Mouse (Mus musculus): Measurements from ENCODE around the gene Ndufa6. TPM values are rescaled to one million over a fixed set of nuclear protein-coding genes. Genes with fewer than 3 reads are reported as not detected.

The Ndufa6 gene
- polyA plus RNA-seq, 1 experiment: 278 TPM

DNA sequence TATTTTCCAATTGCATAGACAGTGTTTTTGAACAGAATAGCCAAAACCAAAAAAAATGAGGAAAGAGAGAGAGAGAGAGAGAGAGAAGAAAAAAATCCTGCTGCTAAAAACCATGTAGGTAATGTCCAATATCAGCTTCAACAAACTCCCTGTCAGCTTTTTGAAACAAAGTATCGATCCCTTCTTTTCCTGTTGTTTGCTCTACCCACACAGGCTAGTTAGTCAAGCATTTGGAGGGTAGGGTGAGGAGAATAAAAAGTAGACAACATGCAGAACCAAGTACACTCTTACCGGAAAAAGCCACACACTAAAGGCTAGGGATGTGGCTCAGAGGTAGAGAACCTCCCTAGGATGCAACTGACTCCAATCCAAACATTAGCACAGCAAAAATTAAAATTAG is 31.6 kb upstream of the Ndufa6 start:
- 96% methylated on average over 2 of the region's 2 CpGs for WGBS
- Histone ChIP-seq H3K27ac (ENCODE audit: control insufficient read depth, insufficient read depth, low read length) (no peak overlapping the region), H3K27me3 (ENCODE audit: control insufficient read depth, insufficient read depth, low read length) (no peaks in the 10 kb centered on the region), H3K4me1 (replicated peaks; ENCODE audit: control insufficient read depth, insufficient read depth, low read length) (no peaks in the 10 kb centered on the region), H3K4me3 (ENCODE audit: control insufficient read depth, insufficient read depth, low read length) (no peak overlapping the region), H3K36me3 (ENCODE audit: control insufficient read depth, insufficient read depth, low read length) (no peaks in the 10 kb centered on the region)
- no peak for DNase-seq
- TF ChIP-seq POLR2A (IDR thresholded peaks at IDR 0.05; ENCODE audit: control insufficient read depth, extremely low read depth, insufficient read depth, low read length, poor library complexity) (no peak), CTCF (IDR thresholded peaks at IDR 0.05; ENCODE audit: borderline replicate concordance, control insufficient read depth, extremely low read depth, insufficient read depth, low read length, poor library complexity) (no peak)

DNA sequence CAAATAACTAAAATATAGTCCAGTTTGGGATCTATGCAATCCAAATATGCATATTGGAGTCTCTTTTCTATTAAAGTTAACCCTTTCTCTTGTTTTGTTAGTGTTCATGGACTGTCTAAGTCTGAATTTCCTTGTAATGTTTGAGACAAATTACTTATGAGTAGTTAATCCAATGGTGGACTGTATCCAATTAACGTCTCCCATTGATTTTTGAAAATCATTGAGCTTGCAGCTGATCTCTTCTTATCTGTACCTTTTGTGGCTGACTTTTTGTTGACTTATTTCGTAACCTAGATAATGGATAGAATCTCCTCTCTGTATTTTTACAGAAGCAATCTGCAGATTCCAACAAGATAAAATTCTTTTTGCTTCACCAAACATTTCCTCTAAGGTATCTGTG is 28.3 kb upstream of the Ndufa6 start:
- no peak for DNase-seq
- H3K4me1 ChIP-seq (replicated peaks; ENCODE audit: control insufficient read depth, insufficient read depth, low read length): peaks cover 6% of the 10 kb centered on the region; the same call in 1 of the 2 replicates
- TF ChIP-seq POLR2A (IDR thresholded peaks at IDR 0.05; ENCODE audit: control insufficient read depth, extremely low read depth, insufficient read depth, low read length, poor library complexity) (no peak), CTCF (IDR thresholded peaks at IDR 0.05; ENCODE audit: borderline replicate concordance, control insufficient read depth, extremely low read depth, insufficient read depth, low read length, poor library complexity) (no peak)
- WGBS: 95% methylated on average over 2 of the region's 2 CpGs
- no peaks in the 10 kb centered on the region for H3K36me3 ChIP-seq (ENCODE audit: control insufficient read depth, insufficient read depth, low read length)
- H3K27me3 ChIP-seq (ENCODE audit: control insufficient read depth, insufficient read depth, low read length): no peaks in the 10 kb centered on the region
- no peak overlapping the region for H3K4me3 ChIP-seq (ENCODE audit: control insufficient read depth, insufficient read depth, low read length)
- no peak overlapping the region for H3K27ac ChIP-seq (ENCODE audit: control insufficient read depth, insufficient read depth, low read length)

DNA sequence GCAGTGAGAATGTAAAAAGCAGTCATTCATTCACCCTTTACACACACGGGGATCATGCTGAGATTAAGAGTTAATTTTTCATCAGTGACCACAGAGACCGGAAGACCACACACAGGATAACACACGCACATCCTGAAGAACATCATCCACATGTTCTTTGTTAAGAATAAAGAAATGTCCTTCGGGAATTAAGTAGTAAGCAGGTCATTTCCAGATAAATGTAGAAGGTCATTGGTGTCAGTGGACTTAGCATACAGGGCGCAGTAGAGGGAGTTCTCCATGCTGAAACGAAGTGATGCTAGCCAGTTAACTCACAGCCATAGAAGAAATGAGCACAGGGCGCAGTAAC is 26.6 kb upstream of the Ndufa6 start:
- Histone ChIP-seq H3K4me3 (ENCODE audit: control insufficient read depth, insufficient read depth, low read length) (0 out of 2 replicates have a peak overlapping the region, but pooled peaks have one; percentile 1), H3K36me3 (ENCODE audit: control insufficient read depth, insufficient read depth, low read length) (no peaks in the 10 kb centered on the region), H3K4me1 (replicated peaks; ENCODE audit: control insufficient read depth, insufficient read depth, low read length) (peaks cover 6% of the 10 kb centered on the region; the same call in 1 of the 2 replicates), H3K27me3 (ENCODE audit: control insufficient read depth, insufficient read depth, low read length) (no peaks in the 10 kb centered on the region), H3K27ac (ENCODE audit: control insufficient read depth, insufficient read depth, low read length) (no peak overlapping the region)
- TF ChIP-seq CTCF (IDR thresholded peaks at IDR 0.05; ENCODE audit: borderline replicate concordance, control insufficient read depth, extremely low read depth, insufficient read depth, low read length, poor library complexity) (no peak), POLR2A (IDR thresholded peaks at IDR 0.05; ENCODE audit: control insufficient read depth, extremely low read depth, insufficient read depth, low read length, poor library complexity) (no peak)
- DNase-seq: no peak
- 60% methylated on average over 7 of the region's 7 CpGs for WGBS

DNA sequence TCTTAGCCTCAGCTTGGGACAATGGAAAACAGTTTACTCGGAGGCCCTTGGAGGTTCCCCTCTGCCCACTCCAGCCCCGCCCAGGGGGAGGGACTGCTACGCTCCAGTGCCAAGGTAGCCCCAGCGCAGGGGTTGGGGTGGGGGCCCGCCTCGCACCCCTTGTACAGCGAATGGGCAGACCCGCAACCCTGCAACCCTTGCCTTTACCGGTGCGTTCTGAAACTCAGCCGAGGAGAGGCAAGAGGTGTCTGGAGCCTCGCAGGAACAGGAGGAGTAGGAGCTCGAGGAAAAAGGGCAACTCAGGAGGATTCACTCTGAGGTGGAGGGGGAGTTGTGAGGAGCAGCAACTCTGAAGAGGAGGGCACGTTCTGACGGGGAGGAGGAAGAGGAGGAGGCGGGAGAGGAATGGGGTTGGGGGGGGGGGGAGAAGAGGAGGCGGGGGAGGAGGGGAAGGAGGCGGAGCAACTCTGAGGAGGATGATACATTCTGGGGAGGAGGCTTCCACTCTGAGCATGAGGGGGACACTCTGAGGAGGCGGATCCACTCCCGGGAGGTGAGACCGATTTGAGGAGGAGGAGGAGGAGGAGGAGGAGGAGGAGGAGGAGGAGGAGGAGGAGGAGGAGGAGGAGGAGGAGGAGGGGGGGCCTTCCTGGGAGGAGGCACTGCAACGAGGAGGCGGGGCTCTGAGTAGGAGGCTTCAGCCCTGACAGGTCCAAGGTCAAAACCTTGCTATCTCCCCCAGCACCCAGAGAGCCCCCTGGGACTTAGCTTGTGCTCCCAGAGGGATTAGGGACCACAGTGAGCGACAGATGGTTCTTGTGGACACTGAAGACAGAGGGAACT is 26.0 kb upstream of the Ndufa6 start, which contains the start of gene Cyp2d22:
Cyp2d22 (minus strand) TSS at position 390 of the 843 bp plus-strand sequence.
- Histone ChIP-seq H3K27ac (ENCODE audit: control insufficient read depth, insufficient read depth, low read length) (peak within 1 kb of the TSS; percentile 3; the same call in 1 of the 2 replicates), H3K36me3 (ENCODE audit: control insufficient read depth, insufficient read depth, low read length) (no peaks in the 10 kb centered on the region), H3K27me3 (ENCODE audit: control insufficient read depth, insufficient read depth, low read length) (no peaks in the 10 kb centered on the region), H3K4me3 (ENCODE audit: control insufficient read depth, insufficient read depth, low read length) (peak within 1 kb of the TSS; percentile 51), H3K4me1 (replicated peaks; ENCODE audit: control insufficient read depth, insufficient read depth, low read length) (peaks cover 6% of the 10 kb centered on the region; the same call in 1 of the 2 replicates)
- WGBS: 10% methylated on average over 18 of the region's 24 CpGs
- TF ChIP-seq POLR2A (IDR thresholded peaks at IDR 0.05; ENCODE audit: control insufficient read depth, extremely low read depth, insufficient read depth, low read length, poor library complexity) (no peak), CTCF (IDR thresholded peaks at IDR 0.05; ENCODE audit: borderline replicate concordance, control insufficient read depth, extremely low read depth, insufficient read depth, low read length, poor library complexity) (no peak)
- peak; percentile 39 for DNase-seq

GRCm38 (mm10) chr15:82379511-82379870 is 25.4 kb upstream of the Ndufa6 start:
- Histone ChIP-seq H3K36me3 (ENCODE audit: control insufficient read depth, insufficient read depth, low read length) (no peaks in the 10 kb centered on the region), H3K27me3 (ENCODE audit: control insufficient read depth, insufficient read depth, low read length) (no peaks in the 10 kb centered on the region), H3K27ac (ENCODE audit: control insufficient read depth, insufficient read depth, low read length) (no peak overlapping the region), H3K4me3 (ENCODE audit: control insufficient read depth, insufficient read depth, low read length) (peak overlapping the region; percentile 51; the same call in 1 of the 2 replicates), H3K4me1 (replicated peaks; ENCODE audit: control insufficient read depth, insufficient read depth, low read length) (peaks cover 6% of the 10 kb centered on the region; the same call in 1 of the 2 replicates)
- no peak for DNase-seq
- TF ChIP-seq POLR2A (IDR thresholded peaks at IDR 0.05; ENCODE audit: control insufficient read depth, extremely low read depth, insufficient read depth, low read length, poor library complexity): no peak
- no peak for TF ChIP-seq CTCF (IDR thresholded peaks at IDR 0.05; ENCODE audit: borderline replicate concordance, control insufficient read depth, extremely low read depth, insufficient read depth, low read length, poor library complexity)
- WGBS: 64% methylated on average over 7 of the region's 7 CpGs

DNA sequence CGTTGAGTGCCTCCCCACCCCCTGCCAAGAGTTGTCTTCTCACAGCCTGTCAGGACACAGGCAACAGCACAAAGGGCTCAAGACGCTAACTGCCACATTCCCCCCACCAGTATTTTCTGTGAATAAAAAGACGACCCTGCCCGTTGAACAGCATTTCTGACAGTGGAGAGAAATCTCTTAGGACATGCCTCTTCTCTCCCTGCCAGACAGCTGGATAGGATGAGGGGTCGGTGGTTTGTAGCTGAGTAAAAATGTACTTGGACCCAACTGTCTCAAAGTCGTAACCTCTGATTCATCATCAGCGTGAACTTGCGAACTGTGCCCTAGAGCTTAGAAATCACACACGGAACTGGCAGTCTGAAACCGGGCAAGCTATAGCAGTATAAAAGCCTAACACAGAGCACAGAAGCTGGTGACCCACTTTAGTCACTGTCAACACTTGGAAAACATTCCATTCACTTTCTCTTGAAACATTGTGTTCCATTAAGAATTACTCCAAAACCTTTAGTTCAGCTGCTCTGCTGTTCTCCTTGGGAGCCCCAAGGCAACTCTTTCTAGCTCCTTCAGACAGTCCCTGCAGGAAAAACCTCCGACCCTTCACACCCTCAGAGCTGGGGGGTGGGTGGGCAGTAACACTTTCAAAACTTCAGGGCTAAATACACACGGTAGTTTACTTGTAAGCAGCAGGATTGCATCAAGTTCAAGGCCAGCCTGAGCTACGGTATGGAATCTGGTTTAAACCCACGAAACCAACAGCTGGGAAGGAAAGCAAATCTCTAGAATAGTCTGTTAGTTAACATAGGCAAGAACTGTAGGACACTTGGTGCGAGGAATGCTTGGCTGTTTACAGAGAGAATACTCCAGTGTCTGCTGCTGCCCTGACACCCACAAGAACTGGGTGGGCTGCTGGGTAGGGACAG is 24.4 kb upstream of the Ndufa6 start:
- H3K27me3 ChIP-seq (ENCODE audit: control insufficient read depth, insufficient read depth, low read length): no peaks in the 10 kb centered on the region
- no peak overlapping the region for H3K4me3 ChIP-seq (ENCODE audit: control insufficient read depth, insufficient read depth, low read length)
- 85% methylated on average over 15 of the region's 15 CpGs for WGBS
- H3K4me1 ChIP-seq (replicated peaks; ENCODE audit: control insufficient read depth, insufficient read depth, low read length): peaks cover 6% of the 10 kb centered on the region; the same call in 1 of the 2 replicates
- TF ChIP-seq CTCF (IDR thresholded peaks at IDR 0.05; ENCODE audit: borderline replicate concordance, control insufficient read depth, extremely low read depth, insufficient read depth, low read length, poor library complexity) (no peak), POLR2A (IDR thresholded peaks at IDR 0.05; ENCODE audit: control insufficient read depth, extremely low read depth, insufficient read depth, low read length, poor library complexity) (no peak)
- H3K36me3 ChIP-seq (ENCODE audit: control insufficient read depth, insufficient read depth, low read length): no peaks in the 10 kb centered on the region
- no peak overlapping the region for H3K27ac ChIP-seq (ENCODE audit: control insufficient read depth, insufficient read depth, low read length)
- DNase-seq: no peak
